Mouse (Mus musculus) CH12.LX (cell line): Measurements from ENCODE around the gene Eef2k. TPM values are rescaled to one million over a fixed set of nuclear protein-coding genes. Genes with fewer than 3 reads are reported as not detected.

Experiments used
- DNase-seq: peaks from one replicate; pipeline ENCODE4 v3.0.0-alpha.2; 2013; ENCODE audit errors: extremely low read depth
- H3K27ac ChIP-seq: 2 replicates; pipeline ENCODE4 v1.5.1; 2012; ENCODE audit warnings: low read depth, mild to moderate bottlenecking, control low read depth, moderate library complexity; ENCODE audit not compliant: insufficient read depth
- H3K27me3 ChIP-seq: replicated peaks from 2 replicates; pipeline ENCODE3; 2012; ENCODE audit warnings: inconsistent platforms
- H3K36me3 ChIP-seq, 2 experiments: replicated peaks in 1 of 2; 2 replicates each; pipeline versions ENCODE3 to v1.6.1; 2012; ENCODE audit warnings: inconsistent platforms in 1 of 2, low read length in 1 of 2, mild to moderate bottlenecking in 1 of 2, mixed read lengths in 1 of 2, moderate library complexity in 1 of 2; ENCODE audit not compliant: control insufficient read depth in 1 of 2, insufficient read depth in 1 of 2
- H3K4me1 ChIP-seq, 2 experiments: 2 replicates each; pipeline ENCODE4 v1.6.1; 2012; ENCODE audit warnings: inconsistent platforms in 1 of 2, moderate library complexity in 1 of 2; ENCODE audit not compliant: insufficient read depth in 2 of 2, control insufficient read depth in 1 of 2
- H3K4me2 ChIP-seq: 2 replicates; pipeline ENCODE4 v1.6.1; 2012; ENCODE audit warnings: low read depth, mild to moderate bottlenecking, control low read depth; ENCODE audit not compliant: poor library complexity, insufficient read depth, severe bottlenecking
- H3K4me3 ChIP-seq, 3 experiments: fragments of 150-350 bp in 1 of 3; sonication (generic) in 1 of 3; replicated peaks in 1 of 3; 2 replicates each; pipeline versions ENCODE3 to v1.5.1; 2011 to 2012; ENCODE audit warnings: low read depth in 2 of 3, low read length in 2 of 3, mild to moderate bottlenecking in 2 of 3, moderate library complexity in 2 of 3, control low read depth in 1 of 3, improper control_type of control experiment in 1 of 3, inconsistent platforms in 1 of 3, mixed read lengths in 1 of 3; ENCODE audit not compliant: poor library complexity in 1 of 3
- H3K79me2 ChIP-seq: replicated peaks from 2 replicates; pipeline ENCODE4 v1.6.1; 2012; ENCODE audit warnings: mild to moderate bottlenecking, moderate library complexity; ENCODE audit not compliant: control insufficient read depth, poor library complexity, insufficient read depth, severe bottlenecking; ENCODE audit errors: extremely low read depth
- H3K9ac ChIP-seq: 2 replicates; pipeline ENCODE4 v1.6.1; 2012; ENCODE audit warnings: low read depth, mild to moderate bottlenecking, control low read depth, moderate library complexity; ENCODE audit not compliant: insufficient read depth
- H3K9me3 ChIP-seq: replicated peaks from 2 replicates; pipeline ENCODE3; 2012; ENCODE audit warnings: low read length, inconsistent platforms, mixed read lengths
- BHLHE40 ChIP-seq: IDR thresholded peaks from 2 replicates; pipeline ENCODE4 v1.6.1; 2011; ENCODE audit warnings: mild to moderate bottlenecking, low read depth, low read length, improper control_type of control experiment
- CTCF ChIP-seq, 2 experiments: IDR thresholded peaks in 1 of 2; conservative IDR thresholded peaks in 1 of 2; 2 replicates each; pipeline ENCODE4 v1.5.1; 2011 to 2012; ENCODE audit warnings: low read depth in 2 of 2, low read length in 2 of 2, improper control_type of control experiment in 1 of 2, inconsistent platforms in 1 of 2, mild to moderate bottlenecking in 1 of 2, moderate library complexity in 1 of 2
- ELF1 ChIP-seq: IDR thresholded peaks from 2 replicates; pipeline ENCODE4 v1.6.1; 2014; ENCODE audit warnings: low read depth, mild to moderate bottlenecking, inconsistent platforms, low read length, improper control_type of control experiment
- EP300 ChIP-seq: IDR thresholded peaks from 2 replicates; pipeline ENCODE4 v1.6.1; 2011; ENCODE audit warnings: low read length, improper control_type of control experiment
- ETS1 ChIP-seq: conservative IDR thresholded peaks from 2 replicates; pipeline ENCODE4 v1.6.1; 2012; ENCODE audit warnings: low read depth, mild to moderate bottlenecking, inconsistent platforms, low read length, improper control_type of control experiment, moderate library complexity
- GABPA ChIP-seq: IDR thresholded peaks from 2 replicates; pipeline ENCODE4 v1.6.1; 2012; ENCODE audit warnings: low read depth, low read length, improper control_type of control experiment, inconsistent platforms; ENCODE audit not compliant: insufficient replicate concordance
- IRF4 ChIP-seq: IDR thresholded peaks from 2 replicates; pipeline ENCODE4 v1.6.1; 2014; ENCODE audit warnings: low read depth, mild to moderate bottlenecking, inconsistent platforms, low read length, improper control_type of control experiment
- JUN ChIP-seq: IDR thresholded peaks from 2 replicates; pipeline ENCODE4 v1.6.1; 2011; ENCODE audit warnings: low read depth, mild to moderate bottlenecking, low read length, improper control_type of control experiment, moderate library complexity; ENCODE audit not compliant: insufficient read depth
- KAT2A ChIP-seq: IDR thresholded peaks from 2 replicates; pipeline ENCODE4 v1.6.1; 2012; ENCODE audit warnings: low read length, improper control_type of control experiment, inconsistent platforms; ENCODE audit not compliant: insufficient replicate concordance
- MAFK ChIP-seq: IDR thresholded peaks from 2 replicates; pipeline ENCODE4 v1.6.1; 2011; ENCODE audit warnings: low read length, improper control_type of control experiment; ENCODE audit not compliant: insufficient replicate concordance
- MAX ChIP-seq: IDR thresholded peaks from 2 replicates; pipeline ENCODE4 v1.6.1; 2011; ENCODE audit warnings: low read length, improper control_type of control experiment
- MAZ ChIP-seq: IDR thresholded peaks from 2 replicates; pipeline ENCODE4 v1.6.1; 2012; ENCODE audit warnings: low read depth, mild to moderate bottlenecking, inconsistent platforms, low read length, improper control_type of control experiment, moderate library complexity
- MXI1 ChIP-seq: IDR thresholded peaks from 2 replicates; pipeline ENCODE4 v1.6.1; 2011; ENCODE audit warnings: mild to moderate bottlenecking, low read depth, low read length, improper control_type of control experiment
- NRF1 ChIP-seq: IDR thresholded peaks from 2 replicates; pipeline ENCODE4 v1.6.1; 2014; ENCODE audit warnings: low read depth, mild to moderate bottlenecking, inconsistent platforms, low read length, improper control_type of control experiment, moderate library complexity
- POLR2A ChIP-seq: IDR thresholded peaks from 2 replicates; pipeline ENCODE4 v1.6.1; 2011; ENCODE audit warnings: low read depth, mild to moderate bottlenecking, improper control_type of control experiment, low read length
- TBP ChIP-seq: conservative IDR thresholded peaks from 2 replicates; pipeline ENCODE4 v1.6.1; 2011; ENCODE audit warnings: low read depth, low read length, improper control_type of control experiment
- USF1 ChIP-seq: IDR thresholded peaks from 2 replicates; pipeline ENCODE4 v1.6.1; 2014; ENCODE audit warnings: low read depth, mild to moderate bottlenecking, inconsistent platforms, low read length, improper control_type of control experiment
- USF2 ChIP-seq: conservative IDR thresholded peaks from 2 replicates; pipeline ENCODE4 v1.6.1; 2011; ENCODE audit warnings: low read depth, low read length, improper control_type of control experiment
- ZC3H11A ChIP-seq: IDR thresholded peaks from 2 replicates; pipeline ENCODE4 v1.6.1; 2012; ENCODE audit warnings: low read depth, mild to moderate bottlenecking, inconsistent platforms, low read length, improper control_type of control experiment
- ZKSCAN1 ChIP-seq: IDR thresholded peaks from 2 replicates; pipeline ENCODE4 v1.6.1; 2012; ENCODE audit warnings: low read depth, inconsistent platforms, low read length, improper control_type of control experiment, borderline replicate concordance
- dilution Hi-C: fragments of 300-500 bp; cut with MboI; formaldehyde crosslinking; loops from 2 replicates; pipeline ENCODE4 v1.14.3; 2020; ENCODE audit warnings: low sequenced_read_pairs; ENCODE audit not compliant: extremely low pct_unique_long_range_greater_than_20kb, extremely low pct_ligation_motif_present
- in situ Hi-C: fragments of 300-500 bp; cut with MboI; formaldehyde crosslinking; loops from 3 replicates; pipeline ENCODE4 v1.14.3; 2019; ENCODE audit warnings: low sequenced_read_pairs, low pct_ligation_motif_present, low pct_unique_long_range_greater_than_20kb, mixed read lengths
- polyA plus RNA-seq: library from polyadenylated mRNA; unstranded; fragments of >175 nt; gene quantifications from 2 replicates; pipeline ENCODE4 v1.2.1, GENCODE M21; 2012; ENCODE audit warnings: low read depth; ENCODE audit not compliant: insufficient read length
- total RNA-seq, 2 experiments: library from RNA; depleted of rRNA; stranded (reverse); fragments of 300-350 nt in 1 of 2; fragments of >200 nt in 1 of 2; gene quantifications; 2 replicates each; pipeline ENCODE4 v1.2.3; 2012 to 2014

Eef2k gene
- total and polyA plus RNA-seq, 3 experiments = 5.5 to 13.9 (median 13.7) TPM

GRCm38 (mm10) chr7:120900191-120900590, 57.6 kb downstream of the Eef2k start:
- H3K4me3 ChIP-seq = no peak overlapping the region
- no peak for TF ChIP-seq POLR2A
- TF ChIP-seq NRF1 = no peak
- TF ChIP-seq CTCF (conservative IDR thresholded peaks at IDR 0.05 in 1 of 2, IDR thresholded peaks at IDR 0.05 in 1 of 2; ENCODE audit: low read depth in 2 of 2, low read length in 2 of 2) = no peak
- TF ChIP-seq ETS1 = no peak
- TF ChIP-seq KAT2A = no peak
- TF ChIP-seq ZC3H11A = no peak
- no peak for TF ChIP-seq ELF1
- TF ChIP-seq MXI1 = no peak
- no peak for TF ChIP-seq USF1
- TF ChIP-seq IRF4 = no peak
- TF ChIP-seq JUN = no peak
- no peak for TF ChIP-seq MAFK
- no peak for TF ChIP-seq ZKSCAN1
- TF ChIP-seq EP300 = no peak
- TF ChIP-seq USF2 = no peak
- TF ChIP-seq TBP = no peak
- no peak for TF ChIP-seq GABPA
- TF ChIP-seq MAX = no peak
- no peak for TF ChIP-seq MAZ
- TF ChIP-seq, all 38 proteins: peak for 0
- in situ Hi-C loops (no loop called here), dilution Hi-C loops (no loop called here)
- H3K4me1 ChIP-seq = peaks cover 7 to 16% of the 10 kb centered on the region in 2 experiments
- H3K79me2 ChIP-seq = no peaks in the 10 kb centered on the region
- H3K9me3 ChIP-seq = no peaks in the 10 kb centered on the region
- no peak for DNase-seq
- H3K9ac ChIP-seq = no peak overlapping the region
- H3K27me3 ChIP-seq = no peaks in the 10 kb centered on the region
- H3K27ac ChIP-seq = no peak overlapping the region
- H3K4me2 ChIP-seq = no peak overlapping the region
- peaks cover 0 to 45% of the 10 kb centered on the region in 2 experiments for H3K36me3 ChIP-seq

GRCm38 (mm10) chr7:120901701-120902100, 59.1 kb downstream of the Eef2k start:
- H3K9ac ChIP-seq = no peak overlapping the region
- peaks cover 7 to 16% of the 10 kb centered on the region in 2 experiments for H3K4me1 ChIP-seq
- no peak for DNase-seq
- dilution Hi-C loops = no loop called here
- no peaks in the 10 kb centered on the region for H3K79me2 ChIP-seq
- TF ChIP-seq MAFK (no peak), BHLHE40 (peak; percentile 36; the same call in 1 of the 2 replicates)
- TF ChIP-seq, all 38 proteins: peak for 1
- Histone ChIP-seq H3K36me3 (peaks cover 0 to 36% of the 10 kb centered on the region in 2 experiments), H3K4me3 (no peak overlapping the region), H3K27ac (no peak overlapping the region), H3K27me3 (no peaks in the 10 kb centered on the region), H3K4me2 (no peak overlapping the region), H3K9me3 (no peaks in the 10 kb centered on the region)
- in situ Hi-C loops = no loop called here
